Mouse (Mus musculus): ENCODE measurements around the gene Syde1.
"Not testable (repeated sequence)": the region's sequence is repeated elsewhere in the genome, so short reads cannot be mapped to it uniquely, and the experiment has no call there.

Gene Syde1

GRCm38 (mm10) chr10:78591406-78592328 is at the start of gene Syde1:
Syde1 (minus strand) TSS chr10:78591964.
- in situ Hi-C loops (cut with MboI; ENCODE audit: low sequenced_read_pairs): no loop called here

- in situ Hi-C loops (cut with MboI; ENCODE audit: low sequenced_read_pairs): no loop called here
Observed at GRCm38 (mm10) chr10:78632311-78632710, 40.5 kb upstream of the Syde1 start.

- in situ Hi-C loops (cut with MboI; ENCODE audit: low sequenced_read_pairs): no loop called here
Observed at GRCm38 (mm10) chr10:78630194-78630593, 38.4 kb upstream of the Syde1 start.

DNA sequence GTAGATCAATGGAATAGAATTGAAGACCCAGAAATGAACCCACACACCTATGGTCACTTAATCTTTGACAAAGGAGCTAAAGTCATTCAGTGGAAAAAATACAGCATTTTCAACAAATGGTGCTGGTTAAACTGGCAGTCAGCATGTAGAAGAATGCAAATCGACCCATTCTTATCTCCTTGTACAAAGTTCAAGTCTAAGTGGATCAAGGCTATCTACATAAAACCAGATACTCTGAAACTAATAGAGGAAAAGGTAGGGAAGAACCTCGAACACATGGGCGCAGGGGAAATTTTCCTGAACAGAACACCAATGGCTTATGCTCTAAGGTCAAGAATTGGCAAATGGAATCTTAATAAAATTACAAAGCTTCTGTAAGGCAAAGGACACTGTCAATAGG is 31.4 kb upstream of the Syde1 start:
- in situ Hi-C loops (cut with MboI; ENCODE audit: low sequenced_read_pairs): not testable (repeated sequence)

DNA sequence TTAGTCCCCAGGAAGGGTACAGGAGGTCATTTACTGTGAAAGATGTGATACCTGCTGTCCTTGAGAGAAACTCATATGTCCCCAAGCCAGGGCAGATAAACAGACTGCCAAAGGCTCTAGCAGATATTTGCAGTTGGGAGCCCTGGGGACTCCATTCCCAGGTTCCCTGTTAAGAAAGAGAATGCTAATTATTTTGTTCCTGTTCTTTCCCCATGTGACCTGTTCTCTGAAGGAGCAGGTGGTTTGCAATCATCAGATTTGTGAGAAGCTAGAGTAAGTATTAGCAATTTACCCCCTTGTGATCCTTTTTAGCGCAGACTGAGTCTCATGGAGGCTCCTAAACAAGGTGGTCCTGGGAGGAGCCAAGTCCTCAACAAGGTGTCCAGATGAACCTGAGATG is 26.2 kb upstream of the Syde1 start, which contains the start of gene Olfr1357:
Olfr1357 (minus strand) TSS at position 101 of the 400 bp plus-strand sequence.
- in situ Hi-C loops (cut with MboI; ENCODE audit: low sequenced_read_pairs): no loop called here

DNA sequence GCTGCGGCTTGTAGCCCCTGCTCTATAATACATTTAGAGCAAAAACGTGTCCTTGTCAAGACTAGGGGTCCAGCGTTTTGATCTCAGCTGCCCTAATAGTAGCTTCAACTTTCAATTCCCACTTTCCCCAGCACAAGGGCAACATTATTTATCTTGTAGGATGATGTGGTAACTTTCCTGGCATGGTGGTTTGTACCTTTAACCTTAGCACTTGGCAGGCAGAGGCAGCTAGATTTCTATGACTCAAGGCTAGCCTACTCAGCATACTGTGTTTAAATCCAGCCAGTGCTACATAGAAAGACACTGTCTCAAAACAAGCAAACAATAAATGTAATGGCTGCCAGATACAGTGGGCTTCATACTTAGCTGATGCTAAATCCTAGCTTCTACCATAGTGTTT is 15.8 kb upstream of the Syde1 start:
- in situ Hi-C loops (cut with MboI; ENCODE audit: low sequenced_read_pairs): no loop called here

DNA sequence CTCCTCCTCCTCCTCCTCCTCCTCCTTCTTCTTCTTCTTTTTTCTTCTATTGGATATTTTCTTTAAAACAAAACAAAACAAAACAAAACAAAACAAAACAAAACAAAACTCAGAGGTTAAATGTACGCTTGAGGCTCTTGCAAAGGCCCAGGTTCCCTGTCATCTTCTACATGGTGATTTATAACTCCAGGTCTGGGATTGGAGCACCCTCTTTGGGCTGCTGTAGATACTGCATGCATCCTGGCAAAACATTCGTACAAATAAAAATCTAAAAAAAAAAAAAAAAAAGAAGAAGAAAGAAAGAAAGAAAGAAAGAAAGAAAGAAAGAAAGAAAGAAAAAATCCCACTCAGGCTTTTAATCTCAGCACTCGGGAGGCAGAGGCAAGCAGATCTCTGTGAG is 13.3 kb upstream of the Syde1 start:
- in situ Hi-C loops (cut with MboI; ENCODE audit: low sequenced_read_pairs): no loop called here

DNA sequence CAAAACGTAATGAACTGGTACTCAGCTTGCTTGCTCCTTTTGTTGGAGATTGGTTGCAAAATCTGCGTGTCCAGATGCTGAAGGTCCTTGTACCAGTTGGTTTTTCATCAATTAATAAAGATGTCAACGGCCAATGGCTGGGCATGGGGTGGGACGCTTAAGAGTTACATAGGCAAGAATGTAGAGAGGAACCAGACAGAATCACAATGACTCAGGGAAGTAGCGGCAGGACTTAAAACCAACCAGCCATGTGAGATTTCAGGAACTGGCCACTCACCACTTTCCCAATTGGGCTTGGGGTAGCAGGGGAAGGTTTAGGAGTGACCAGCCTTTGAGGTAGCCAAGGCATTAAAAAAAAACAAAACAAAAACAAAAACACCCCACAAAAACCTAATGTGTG is 8.1 kb upstream of the Syde1 start:
- in situ Hi-C loops (cut with MboI; ENCODE audit: low sequenced_read_pairs): no loop called here

DNA sequence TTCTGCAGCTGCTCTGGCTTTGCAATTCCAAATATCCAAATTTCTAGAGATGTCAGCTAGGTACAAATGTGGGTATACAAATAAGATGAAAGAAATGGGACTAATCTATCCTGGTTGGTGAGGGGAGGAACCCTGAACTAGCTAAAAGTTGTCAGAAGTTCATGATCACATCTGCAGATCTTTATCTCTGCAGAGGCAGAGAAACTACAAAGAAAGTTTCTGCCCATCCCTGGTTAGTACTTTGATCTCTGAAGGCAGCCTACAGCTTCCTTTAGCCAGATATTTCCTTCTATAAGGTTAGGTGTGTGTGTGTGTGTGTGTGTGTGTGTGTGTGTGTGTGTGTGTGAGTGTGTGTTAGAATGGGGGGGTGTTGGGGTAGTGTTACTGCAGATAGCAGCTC is 2.8 kb upstream of the Syde1 start:
- in situ Hi-C loops (cut with MboI; ENCODE audit: low sequenced_read_pairs): no loop called here

- in situ Hi-C loops (cut with MboI; ENCODE audit: low sequenced_read_pairs): no loop called here
Observed at GRCm38 (mm10) chr10:78594157-78594556, 2.4 kb upstream of the Syde1 start.

DNA sequence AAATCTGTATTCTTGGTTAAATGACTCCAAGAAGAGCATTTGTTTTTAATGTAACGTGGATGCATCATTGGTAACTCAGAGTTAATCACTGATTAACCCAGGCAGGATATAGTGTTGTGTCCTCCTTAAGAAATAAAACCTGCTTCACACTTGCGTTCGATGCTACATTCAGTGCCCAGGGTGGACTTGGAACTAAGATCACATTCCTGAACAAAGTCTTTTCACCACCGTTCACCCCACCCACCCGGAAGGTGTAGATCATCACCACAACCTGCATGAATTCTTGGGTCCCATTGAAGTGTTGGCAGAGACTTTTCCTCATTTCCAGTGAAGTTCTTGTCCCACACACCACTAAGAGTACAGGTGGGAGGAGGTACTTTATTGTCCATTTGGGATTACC is 2.0 kb upstream of the Syde1 start:
- in situ Hi-C loops (cut with MboI; ENCODE audit: low sequenced_read_pairs): no loop called here

DNA sequence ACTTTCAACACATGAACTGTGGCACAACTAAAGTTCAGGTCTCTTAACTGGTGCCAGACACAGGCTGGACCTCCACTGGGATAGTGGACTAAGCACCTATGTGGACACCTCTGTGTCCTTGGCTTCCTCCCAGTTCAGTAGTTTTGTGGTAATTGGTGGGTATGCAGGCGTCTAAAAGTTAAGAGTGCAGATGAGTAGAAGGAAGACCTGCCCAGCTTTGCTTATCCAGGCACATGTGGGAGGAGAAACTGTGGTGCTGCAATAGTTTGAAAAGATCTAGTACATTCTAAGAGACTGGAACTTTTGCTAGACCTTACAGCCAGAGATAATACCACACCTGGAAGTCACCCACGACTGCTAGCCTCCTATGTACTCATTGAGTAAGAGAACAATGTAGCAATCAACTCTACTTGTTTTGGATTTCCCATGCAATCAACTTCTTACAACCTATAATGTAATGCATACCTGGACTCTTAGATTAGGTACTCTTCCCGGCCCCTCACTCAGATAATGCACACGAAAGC is 1.2 kb upstream of the Syde1 start:
- in situ Hi-C loops (cut with MboI; ENCODE audit: low sequenced_read_pairs): no loop called here

- in situ Hi-C loops (cut with MboI; ENCODE audit: low sequenced_read_pairs): no loop called here
Observed at GRCm38 (mm10) chr10:78590744-78591143, 1.0 kb downstream of the Syde1 start.

GRCm38 (mm10) chr10:78589901-78590300 is 1.9 kb downstream of the Syde1 start:
- in situ Hi-C loops (cut with MboI; ENCODE audit: low sequenced_read_pairs): no loop called here

- in situ Hi-C loops (cut with MboI; ENCODE audit: low sequenced_read_pairs): no loop called here
Observed at GRCm38 (mm10) chr10:78589291-78589690, 2.5 kb downstream of the Syde1 start.

DNA sequence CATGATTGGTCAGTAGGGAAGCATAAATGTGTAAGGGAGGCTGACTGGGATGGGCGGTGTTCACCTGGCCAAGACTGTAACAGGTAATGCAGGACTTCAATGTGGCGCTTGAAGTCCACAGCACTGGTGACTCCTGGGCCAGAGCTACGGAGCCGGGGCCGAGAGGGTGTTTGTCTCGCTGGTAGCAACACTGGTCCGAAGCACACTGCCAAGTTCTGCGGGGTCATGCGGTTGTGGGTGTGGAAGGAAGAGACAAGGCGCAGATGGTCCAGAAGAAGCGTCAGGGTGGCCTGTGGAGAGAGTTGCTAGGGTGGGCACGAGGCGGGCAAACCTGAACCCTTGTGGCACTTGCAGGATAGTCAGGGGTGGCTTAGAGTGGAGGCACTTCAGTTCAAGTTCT is 5.7 kb downstream of the Syde1 start:
- in situ Hi-C loops (cut with MboI; ENCODE audit: low sequenced_read_pairs): no loop called here

- in situ Hi-C loops (cut with MboI; ENCODE audit: low sequenced_read_pairs): no loop called here
Observed at GRCm38 (mm10) chr10:78585606-78586005, 6.2 kb downstream of the Syde1 start.

DNA sequence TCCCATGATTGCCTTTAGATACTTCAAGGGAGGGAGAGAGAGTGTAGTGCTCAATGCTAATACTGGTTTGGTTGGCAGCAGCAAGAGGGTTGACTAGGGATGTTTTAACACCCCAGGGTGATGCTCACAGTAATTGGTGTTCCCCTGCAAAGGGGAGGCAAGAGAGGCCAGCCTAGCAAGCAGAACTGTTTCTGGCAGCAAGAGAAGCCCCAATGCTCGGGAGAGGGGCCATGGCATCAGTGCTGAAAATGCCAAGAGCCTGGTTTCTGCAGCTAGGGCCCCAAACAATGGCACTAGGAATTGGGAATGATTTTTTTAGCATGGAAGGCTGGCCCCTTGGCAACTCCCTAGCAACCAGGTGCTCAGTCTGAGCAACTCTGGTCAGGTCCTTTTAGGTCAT is 6.8 kb downstream of the Syde1 start:
- in situ Hi-C loops (cut with MboI; ENCODE audit: low sequenced_read_pairs): no loop called here

DNA sequence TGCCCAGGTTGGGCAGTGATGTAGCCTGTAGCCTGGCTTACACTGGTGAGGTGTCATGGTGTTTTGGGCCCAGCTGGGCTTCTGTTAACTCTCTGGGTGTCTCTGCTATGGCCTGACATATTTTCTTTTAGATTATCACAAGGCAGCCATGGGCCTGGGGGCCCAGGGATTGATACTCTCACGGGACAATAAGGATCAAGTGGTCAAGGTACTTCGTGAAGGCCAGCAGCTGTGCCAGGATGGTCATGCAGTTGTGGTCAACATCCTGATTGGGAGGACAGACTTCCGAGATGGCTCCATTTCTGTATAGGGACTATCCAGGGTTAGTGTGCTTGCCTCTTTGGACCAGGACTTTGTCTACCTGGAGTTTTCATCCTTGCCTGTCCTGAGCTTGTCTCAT is 7.8 kb downstream of the Syde1 start:
- in situ Hi-C loops (cut with MboI; ENCODE audit: low sequenced_read_pairs): no loop called here

DNA sequence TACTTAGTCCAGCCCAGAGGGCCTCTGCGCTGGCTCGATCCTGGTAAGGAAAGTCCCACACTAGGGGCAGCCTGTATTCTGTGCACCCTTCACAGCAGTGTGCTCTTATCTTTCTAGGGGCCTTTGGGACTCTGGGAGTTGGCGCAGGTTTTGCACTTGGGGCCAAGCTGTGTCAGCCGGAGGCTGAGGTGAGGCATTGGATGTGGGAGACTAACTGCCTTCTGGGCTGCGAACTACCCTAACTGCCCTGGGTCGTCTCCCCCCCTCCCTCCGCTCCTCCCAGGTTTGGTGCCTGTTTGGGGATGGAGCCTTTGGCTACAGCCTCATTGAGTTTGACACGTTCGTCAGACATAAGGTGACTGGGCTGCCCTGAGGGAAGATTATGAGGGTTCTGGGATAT is 8.4 kb downstream of the Syde1 start:
- in situ Hi-C loops (cut with MboI; ENCODE audit: low sequenced_read_pairs): no loop called here

GRCm38 (mm10) chr10:78581121-78581520 is 10.6 kb downstream of the Syde1 start:
- in situ Hi-C loops (cut with MboI; ENCODE audit: low sequenced_read_pairs): no loop called here

DNA sequence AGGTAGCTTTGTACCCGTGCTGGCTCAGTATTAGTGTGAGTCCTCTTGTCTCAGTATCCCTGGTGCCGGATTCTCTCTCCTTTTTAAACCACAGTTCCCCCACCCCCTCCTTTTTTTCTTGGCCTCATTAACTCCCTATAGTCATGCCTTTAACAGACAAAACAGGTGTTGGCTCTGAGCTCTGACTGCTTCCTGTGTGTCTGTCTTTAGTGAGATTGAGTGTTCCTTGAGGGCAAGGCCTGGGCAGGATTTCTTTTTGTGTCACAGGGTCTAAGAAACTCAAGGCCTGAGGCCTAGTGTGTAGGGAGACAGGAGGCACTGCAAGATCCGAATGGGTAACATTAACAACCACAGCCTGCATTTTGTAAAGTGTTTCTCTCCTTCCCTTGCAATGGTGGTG is 13.6 kb downstream of the Syde1 start:
- in situ Hi-C loops (cut with MboI; ENCODE audit: low sequenced_read_pairs): no loop called here
